Mouse (Mus musculus) frontal cortex, postnatal 25 days (tissue): ENCODE data around the gene Ofcc1.

ENCODE experiments used
- DNase-seq, 2 experiments: peaks; one replicate each; pipeline ENCODE4 v3.0.0; 2022; ENCODE audit warnings: low spot score in 2 of 2

The Ofcc1 gene

GRCm38 (mm10) chr13:40361288-40361687, at the start of gene Ofcc1:
Gene Ofcc1, minus strand, starts transcription at chr13:40361450.
- DNase-seq = no peak

- DNase-seq = no peak
Measured at GRCm38 (mm10) chr13:40390120-40390519, 28.9 kb upstream of the Ofcc1 start.

GRCm38 (mm10) chr13:40387446-40387845, 26.2 kb upstream of the Ofcc1 start:
- DNase-seq = no peak

GRCm38 (mm10) chr13:40384962-40385361, 23.7 kb upstream of the Ofcc1 start:
- DNase-seq = no peak

GRCm38 (mm10) chr13:40376773-40377172, 15.5 kb upstream of the Ofcc1 start:
- DNase-seq = no peak

- DNase-seq = no peak
Measured at GRCm38 (mm10) chr13:40366762-40367161, 5.5 kb upstream of the Ofcc1 start.

GRCm38 (mm10) chr13:40364855-40365254, 3.6 kb upstream of the Ofcc1 start:
- no peak for DNase-seq

GRCm38 (mm10) chr13:40360692-40361091, 558 bp downstream of the Ofcc1 start:
- DNase-seq = no peak

- no peak for DNase-seq
Measured at GRCm38 (mm10) chr13:40347045-40347444, 14.2 kb downstream of the Ofcc1 start.

- DNase-seq = no peak
Measured at GRCm38 (mm10) chr13:40323301-40323700, 37.9 kb downstream of the Ofcc1 start.

GRCm38 (mm10) chr13:40320814-40321525, 40.3 kb downstream of the Ofcc1 start:
- DNase-seq = no peak

- DNase-seq = no peak
Measured at GRCm38 (mm10) chr13:40317731-40318130, 43.5 kb downstream of the Ofcc1 start.

GRCm38 (mm10) chr13:40315158-40315792, 46.0 kb downstream of the Ofcc1 start:
- no peak for DNase-seq

- DNase-seq = no peak
Measured at GRCm38 (mm10) chr13:40292891-40293290, 68.4 kb downstream of the Ofcc1 start.

- DNase-seq = no peak
Measured at GRCm38 (mm10) chr13:40290846-40291245, 70.4 kb downstream of the Ofcc1 start.

GRCm38 (mm10) chr13:40288650-40289049, 72.6 kb downstream of the Ofcc1 start:
- DNase-seq = no peak

- DNase-seq = no peak
Measured at GRCm38 (mm10) chr13:40287266-40288002, 73.8 kb downstream of the Ofcc1 start.

GRCm38 (mm10) chr13:40285234-40285791, 75.9 kb downstream of the Ofcc1 start:
- no peak for DNase-seq

GRCm38 (mm10) chr13:40280616-40281015, 80.6 kb downstream of the Ofcc1 start:
- no peak for DNase-seq

GRCm38 (mm10) chr13:40267546-40267945, 93.7 kb downstream of the Ofcc1 start:
- no peak for DNase-seq

- DNase-seq = no peak
Measured at GRCm38 (mm10) chr13:40263087-40263807, 98.0 kb downstream of the Ofcc1 start.

GRCm38 (mm10) chr13:40258757-40259156, 102.5 kb downstream of the Ofcc1 start:
- no peak for DNase-seq
